Mouse (Mus musculus): ENCODE results near the gene Kctd14. TPM values are rescaled to one million over a fixed set of nuclear protein-coding genes. Genes with fewer than 3 reads are reported as not detected.

Gene Kctd14
- polyA plus RNA-seq, 1 experiment from 2014 or later, result 8.9 TPM

DNA sequence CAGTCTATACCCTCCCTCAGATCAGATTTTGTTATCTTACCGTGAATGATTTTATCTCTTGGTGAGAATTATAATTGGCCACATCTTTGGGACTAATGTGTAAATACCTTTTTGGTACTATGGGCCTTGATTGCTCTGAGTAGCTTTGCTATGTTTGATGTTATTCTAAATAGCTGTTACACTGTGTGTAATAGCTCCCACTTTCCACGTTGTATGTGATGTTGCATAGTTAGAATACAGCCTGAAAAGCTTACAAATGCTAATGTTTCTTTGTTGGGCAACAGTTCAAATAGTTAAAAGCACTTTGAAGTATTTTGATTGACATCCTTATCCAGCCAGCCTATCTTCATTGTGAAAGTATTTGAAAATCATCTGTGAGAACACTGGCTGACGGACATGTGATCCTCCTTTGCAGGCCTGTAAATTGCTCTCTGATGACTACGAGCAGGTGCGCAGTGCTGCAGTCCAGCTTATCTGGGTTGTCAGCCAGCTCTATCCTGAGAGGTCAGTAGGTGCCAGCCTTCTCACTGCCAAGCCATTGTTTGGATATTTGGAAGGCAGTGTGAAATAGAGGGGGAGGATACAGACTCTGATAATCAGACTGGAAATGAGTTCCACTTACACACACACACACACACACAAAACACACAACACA, 49.6 kb downstream of the Kctd14 start:
- H3K9me3 ChIP-seq (ENCODE audit: control insufficient read depth, low read length), result no peaks in the 10 kb centered on the region
- no peaks in the 10 kb centered on the region for H3K4me1 ChIP-seq (replicated peaks; ENCODE audit: control insufficient read depth, insufficient read depth, low read length)
- H3K9ac ChIP-seq (ENCODE audit: low read length), result no peak overlapping the region
- H3K36me3 ChIP-seq (ENCODE audit: control insufficient read depth, insufficient read depth, low read length), result peaks cover 12% of the 10 kb centered on the region
- ATAC-seq (ENCODE audit: low read depth), result no peak
- no peaks in the 10 kb centered on the region for H3K27me3 ChIP-seq (ENCODE audit: control insufficient read depth, insufficient read depth, low read depth, low read length)
- H3K4me2 ChIP-seq (ENCODE audit: low read depth, low read length), result no peak overlapping the region
- 75% methylated on average over 5 of the region's 5 CpGs for WGBS
- no peak overlapping the region for H3K4me3 ChIP-seq (ENCODE audit: low read length)
- H3K27ac ChIP-seq (ENCODE audit: low read length), result no peak overlapping the region

Other genes starting within 250 kb of the Kctd14 start
- 1.2 and 1.4 TPM in 2 replicates for gene Usp35, start 119.3 kb upstream of the Kctd14 start, polyA plus RNA-seq (2015; fragmentation: Nextera tagmentation; extraction: Ambion mirVana)
- gene Kctd21, start 119.0 kb upstream of the Kctd14 start, polyA plus RNA-seq (2015; fragmentation: Nextera tagmentation; extraction: Ambion mirVana), result 5.5 and 5.8 TPM in 2 replicates
- gene Alg8, start 79.7 kb upstream of the Kctd14 start, polyA plus RNA-seq (2015; fragmentation: Nextera tagmentation; extraction: Ambion mirVana), result 42.4 and 44.3 TPM in 2 replicates
- 350 and 370 TPM in 2 replicates for gene Ndufc2, start 51.3 kb upstream of the Kctd14 start, polyA plus RNA-seq (2015; fragmentation: Nextera tagmentation; extraction: Ambion mirVana)
- gene Thrsp, start 33.6 kb upstream of the Kctd14 start, polyA plus RNA-seq (2015; fragmentation: Nextera tagmentation; extraction: Ambion mirVana), result 1.2 and 1.6 TPM in 2 replicates
- gene Ints4, start 29.6 kb downstream of the Kctd14 start, polyA plus RNA-seq (2015; fragmentation: Nextera tagmentation; extraction: Ambion mirVana), result 46.9 and 49.8 TPM in 2 replicates
- gene Aamdc, start 128.2 kb downstream of the Kctd14 start, polyA plus RNA-seq (2015; fragmentation: Nextera tagmentation; extraction: Ambion mirVana), result 52.6 and 54.6 TPM in 2 replicates
- gene Rsf1, start 128.6 kb downstream of the Kctd14 start, polyA plus RNA-seq (2015; fragmentation: Nextera tagmentation; extraction: Ambion mirVana), result 18.6 and 18.7 TPM in 2 replicates
- 152 and 161 TPM in 2 replicates for gene Clns1a, start 245.3 kb downstream of the Kctd14 start, polyA plus RNA-seq (2015; fragmentation: Nextera tagmentation; extraction: Ambion mirVana)

Data from lung, embryonic 16.5 days (tissue).